Mouse (Mus musculus) liver, embryonic 11.5 days (tissue): ENCODE data around the gene Dnajc30. TPM values are rescaled to one million over a fixed set of nuclear protein-coding genes. Genes with fewer than 3 reads are reported as not detected.

ENCODE experiments used
- ATAC-seq: fragments of 200-750 bp; cut with Nextera tagmentation; replicated peaks from 2 replicates; pipeline ENCODE4 v1.8.0; 2017; ENCODE audit warnings: moderate number of reproducible peaks, mild to moderate bottlenecking, moderate TSS enrichment, moderate library complexity; ENCODE audit not compliant: low FRiP score
- DNase-seq: peaks from one replicate; pipeline ENCODE4 v3.0.0-alpha.2; 2017; ENCODE audit warnings: low spot score
- H3K27ac ChIP-seq: fragments of 300-500 bp; sonication (generic); 2 replicates; pipeline ENCODE4 v1.5.1; 2014; ENCODE audit warnings: mild to moderate bottlenecking, low read depth, low read length, control low read depth
- H3K27me3 ChIP-seq: fragments of 300-500 bp; sonication (generic); replicated peaks from 2 replicates; pipeline ENCODE4 v1.6.1; 2014; ENCODE audit warnings: low read length, mixed read lengths; ENCODE audit not compliant: control insufficient read depth, insufficient read depth
- H3K36me3 ChIP-seq: fragments of 300-500 bp; sonication (generic); 2 replicates; pipeline ENCODE4 v1.6.1; 2014; ENCODE audit warnings: mild to moderate bottlenecking, low read length, moderate library complexity, mixed read lengths; ENCODE audit not compliant: control insufficient read depth, insufficient read depth
- H3K4me1 ChIP-seq: fragments of 300-500 bp; sonication (generic); replicated peaks from 2 replicates; pipeline ENCODE4 v1.6.1; 2014; ENCODE audit warnings: low read length, mixed read lengths; ENCODE audit not compliant: control insufficient read depth, insufficient read depth
- H3K4me2 ChIP-seq: fragments of 300-500 bp; sonication (generic); 2 replicates; pipeline ENCODE4 v1.6.1; 2014; ENCODE audit warnings: mild to moderate bottlenecking, control low read depth, moderate library complexity
- H3K4me3 ChIP-seq: fragments of 300-500 bp; sonication (generic); 2 replicates; pipeline ENCODE4 v1.5.1; 2014; ENCODE audit warnings: low read depth, low read length, control low read depth
- H3K9ac ChIP-seq: fragments of 300-500 bp; sonication (generic); 2 replicates; pipeline ENCODE4 v1.6.1; 2014; ENCODE audit warnings: low read depth, low read length, control low read depth
- H3K9me3 ChIP-seq: fragments of 300-500 bp; sonication (generic); 2 replicates; pipeline ENCODE4 v1.6.1; 2016; ENCODE audit warnings: low read length, inconsistent platforms, mixed read lengths; ENCODE audit not compliant: control insufficient read depth
- WGBS: fragments of 180-500 bp; shearing (Covaris S2); extraction: QIAGEN DNeasy Blood & Tissue Kit; methylation state at CpG from one replicate; pipeline ENCODE4 v1.1.7; 2014; 5-methylcytosine and 5-hydroxymethylcytosine counted together
- polyA plus RNA-seq: library from polyadenylated mRNA; unstranded; fragments of >200 nt; fragmentation: Nextera tagmentation; extraction: Ambion mirVana; gene quantifications from 2 replicates; pipeline ENCODE4 v1.2.1, GENCODE M21; 2014

Dnajc30 gene
- polyA plus RNA-seq, 1 experiment from 2014 or later: 27.2 TPM

DNA sequence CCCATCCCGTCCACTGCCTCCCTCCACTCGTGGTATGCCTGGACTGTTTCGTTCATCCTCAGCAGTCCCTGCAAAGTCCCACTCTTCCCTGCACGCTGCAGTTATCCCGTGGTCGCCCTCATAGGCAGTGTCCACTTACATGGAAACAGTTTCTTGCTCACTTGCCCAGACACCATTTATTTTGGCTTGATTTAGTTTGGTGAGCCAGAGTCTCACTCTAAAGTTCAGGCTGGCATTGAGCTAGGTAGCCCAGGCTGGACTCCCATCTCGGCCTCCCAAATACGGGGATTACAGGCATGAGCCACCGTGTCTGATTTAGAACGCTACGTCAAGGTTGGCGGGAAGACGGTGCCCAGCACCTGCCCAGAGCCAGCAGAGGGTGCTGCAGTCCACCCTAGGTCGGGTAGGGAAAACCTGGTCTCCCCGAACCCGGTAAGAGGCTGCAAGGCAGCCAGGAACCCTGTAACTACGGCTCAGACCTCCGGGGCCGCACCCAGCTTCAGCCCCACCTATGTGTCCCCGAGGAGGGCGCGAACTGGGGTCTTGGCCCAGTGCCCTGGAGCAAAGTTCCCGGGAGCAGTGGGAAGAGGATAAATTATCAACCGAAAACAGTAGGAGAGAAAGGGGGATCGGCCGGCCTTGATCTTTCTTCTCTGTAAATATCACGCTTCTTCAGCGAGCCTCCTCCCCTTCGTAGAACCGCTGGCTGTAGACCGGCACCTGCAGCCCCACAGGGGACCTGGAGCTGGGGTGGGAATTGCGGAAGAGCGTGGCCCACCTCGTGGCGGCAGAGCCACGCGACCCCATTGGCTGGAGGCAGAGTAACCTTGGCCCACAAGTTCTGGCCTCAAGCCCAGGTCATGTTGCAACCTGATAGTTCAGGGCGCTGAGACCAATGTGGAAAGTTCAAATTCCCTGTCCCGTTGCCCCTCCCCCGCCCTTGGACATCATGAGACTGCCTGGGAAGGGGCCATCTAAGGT lies 43.8 kb downstream of the Dnajc30 start:
- Histone ChIP-seq H3K27ac (no peak overlapping the region), H3K4me1 (peaks cover 4% of the 10 kb centered on the region; the same call in 1 of the 2 replicates), H3K36me3 (no peaks in the 10 kb centered on the region), H3K9ac (peak overlapping the region; percentile 53), H3K27me3 (peaks cover 49% of the 10 kb centered on the region), H3K4me2 (peak overlapping the region; percentile 83), H3K9me3 (no peaks in the 10 kb centered on the region), H3K4me3 (peak overlapping the region; percentile 59)
- 13% methylated on average over 40 of the region's 40 CpGs for WGBS
- peak; percentile 50 for ATAC-seq
- DNase-seq: peak; percentile 62

DNA sequence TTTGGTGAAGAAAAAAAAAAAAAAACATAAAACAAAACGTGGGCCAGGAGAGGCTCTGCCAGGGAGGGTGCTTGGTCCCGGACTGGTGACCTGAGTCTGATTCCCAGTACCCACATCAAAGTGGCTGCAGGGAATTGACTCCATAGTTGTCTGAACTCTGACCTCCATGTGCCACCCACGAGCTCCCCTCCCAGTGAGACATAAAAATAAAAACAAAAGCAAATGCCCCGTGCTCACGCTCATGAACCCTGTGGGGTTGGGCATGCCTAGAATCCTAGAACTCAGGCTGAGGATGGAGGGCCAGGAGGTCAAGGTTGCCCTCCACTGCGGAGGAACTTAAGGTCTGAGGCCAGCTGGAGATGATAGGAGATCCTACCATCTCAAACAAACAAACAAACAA lies 45.0 kb downstream of the Dnajc30 start:
- peaks cover 4% of the 10 kb centered on the region; the same call in 1 of the 2 replicates for H3K4me1 ChIP-seq
- no peak for ATAC-seq
- H3K9me3 ChIP-seq: no peaks in the 10 kb centered on the region
- H3K4me2 ChIP-seq: no peak overlapping the region
- 50% methylated on average over 6 of the region's 6 CpGs for WGBS
- no peaks in the 10 kb centered on the region for H3K36me3 ChIP-seq
- peaks cover 49% of the 10 kb centered on the region for H3K27me3 ChIP-seq
- no peak overlapping the region for H3K4me3 ChIP-seq
- DNase-seq: no peak
- H3K9ac ChIP-seq: no peak overlapping the region
- no peak overlapping the region for H3K27ac ChIP-seq

DNA sequence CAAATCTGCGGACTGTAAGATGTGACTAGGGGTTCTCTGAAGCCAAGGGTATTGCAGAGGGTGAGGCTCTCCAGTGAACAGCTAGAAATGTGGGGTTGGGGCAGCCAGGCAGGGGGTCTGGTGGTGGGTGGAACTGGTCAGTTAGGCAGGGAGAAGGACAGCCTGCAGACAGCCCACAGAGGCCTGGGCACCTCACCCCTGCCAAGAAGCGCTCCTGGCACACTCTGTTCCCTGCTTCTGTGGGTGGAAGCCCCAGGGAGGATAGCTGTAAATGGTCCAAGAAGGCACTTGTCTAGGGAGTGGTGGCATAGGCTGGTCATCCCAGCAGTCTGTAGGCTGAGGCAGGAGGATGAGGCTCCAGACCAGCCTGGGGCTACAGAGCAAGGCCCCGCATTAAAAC lies 45.4 kb downstream of the Dnajc30 start:
- H3K4me2 ChIP-seq: no peak overlapping the region
- H3K27me3 ChIP-seq: peaks cover 49% of the 10 kb centered on the region

GRCm38 (mm10) chr5:135109976-135110375 lies 46.0 kb downstream of the Dnajc30 start:
- no peaks in the 10 kb centered on the region for H3K36me3 ChIP-seq
- WGBS: 68% methylated on average over 6 of the region's 6 CpGs
- no peak overlapping the region for H3K9ac ChIP-seq
- no peak for ATAC-seq
- no peak for DNase-seq
- no peak overlapping the region for H3K27ac ChIP-seq
- no peaks in the 10 kb centered on the region for H3K9me3 ChIP-seq
- no peak overlapping the region for H3K4me2 ChIP-seq
- no peak overlapping the region for H3K4me3 ChIP-seq
- H3K4me1 ChIP-seq: peaks cover 4% of the 10 kb centered on the region; the same call in 1 of the 2 replicates
- peaks cover 49% of the 10 kb centered on the region for H3K27me3 ChIP-seq

More for the DNA sequence above, 45.4 kb downstream of the Dnajc30 start:
- Histone ChIP-seq H3K36me3 (no peaks in the 10 kb centered on the region), H3K4me3 (no peak overlapping the region), H3K9me3 (no peaks in the 10 kb centered on the region), H3K9ac (no peak overlapping the region), H3K4me1 (peaks cover 4% of the 10 kb centered on the region; the same call in 1 of the 2 replicates), H3K27ac (no peak overlapping the region)
- WGBS: 85% methylated on average over 3 of the region's 3 CpGs
- ATAC-seq: no peak
- DNase-seq: no peak

DNA sequence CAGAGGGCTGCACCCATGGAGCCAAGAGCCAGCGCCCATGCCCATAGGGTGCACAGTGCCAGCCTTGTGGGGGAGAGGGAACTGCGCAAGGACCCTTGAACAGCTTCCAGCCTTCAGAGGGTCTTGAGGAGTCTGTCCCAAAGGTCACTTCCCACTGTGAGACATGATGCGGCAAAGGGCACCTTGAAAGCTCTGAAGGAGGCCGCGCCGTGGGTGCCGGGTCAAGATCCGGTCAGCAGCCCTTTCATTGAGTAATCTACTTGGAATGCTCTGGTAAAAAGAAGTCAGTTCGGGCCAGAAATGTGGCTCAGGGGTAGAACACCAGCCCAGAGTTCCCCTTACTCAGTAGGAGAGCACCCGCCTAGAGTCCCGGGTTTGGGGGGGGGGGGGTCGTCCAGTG lies 49.8 kb downstream of the Dnajc30 start:
- WGBS: 82% methylated on average over 12 of the region's 12 CpGs
- no peak for ATAC-seq

GRCm38 (mm10) chr5:135115241-135115640 lies 51.2 kb downstream of the Dnajc30 start:
- Histone ChIP-seq H3K27ac (no peak overlapping the region), H3K36me3 (no peaks in the 10 kb centered on the region), H3K4me3 (no peak overlapping the region), H3K4me2 (no peak overlapping the region), H3K9me3 (no peaks in the 10 kb centered on the region), H3K27me3 (0 out of 2 replicates have a peak, but pooled peaks cover 2% of the 10 kb centered on the region), H3K4me1 (peaks cover 8% of the 10 kb centered on the region), H3K9ac (no peak overlapping the region)
- ATAC-seq (no peak), DNase-seq (no peak)
- WGBS: 75% methylated on average over 8 of the region's 8 CpGs

More for the DNA sequence above, 49.8 kb downstream of the Dnajc30 start:
- H3K9me3 ChIP-seq: no peaks in the 10 kb centered on the region
- no peak overlapping the region for H3K4me3 ChIP-seq
- no peak for DNase-seq
- no peak overlapping the region for H3K27ac ChIP-seq
- H3K4me2 ChIP-seq: no peak overlapping the region
- no peaks in the 10 kb centered on the region for H3K36me3 ChIP-seq
- peaks cover 3% of the 10 kb centered on the region; the same call in 1 of the 2 replicates for H3K4me1 ChIP-seq
- H3K27me3 ChIP-seq: peaks cover 16% of the 10 kb centered on the region
- H3K9ac ChIP-seq: no peak overlapping the region

Other genes starting within 250 kb of the Dnajc30 start
- gene Tmem270, start 157.5 kb upstream of the Dnajc30 start, polyA plus RNA-seq: not detected in 2 replicates
- gene Cldn13, start 148.7 kb upstream of the Dnajc30 start, polyA plus RNA-seq: 115 and 120 TPM in 2 replicates
- gene Mettl27, start 131.8 kb upstream of the Dnajc30 start, polyA plus RNA-seq: 9.1 and 11.4 TPM in 2 replicates
- gene Cldn4, start 117.3 kb upstream of the Dnajc30 start, polyA plus RNA-seq: 3.1 and 3.7 TPM in 2 replicates
- gene Cldn3, start 78.0 kb upstream of the Dnajc30 start, polyA plus RNA-seq: 2.0 and 2.2 TPM in 2 replicates
- 64.9 and 71.1 TPM in 2 replicates for gene Abhd11, start 55.0 kb upstream of the Dnajc30 start, polyA plus RNA-seq
- 6.2 and 6.4 TPM in 2 replicates for gene Stx1a, start 40.7 kb upstream of the Dnajc30 start, polyA plus RNA-seq
- gene Bud23, start 757 bp downstream of the Dnajc30 start, polyA plus RNA-seq: 157 and 158 TPM in 2 replicates
- 2.6 and 3.0 TPM in 2 replicates for gene Vps37d, start 14.1 kb downstream of the Dnajc30 start, polyA plus RNA-seq
- gene Mlxipl, start 25.7 kb downstream of the Dnajc30 start, polyA plus RNA-seq: 18.5 and 18.7 TPM in 2 replicates
- gene Tbl2, start 85.5 kb downstream of the Dnajc30 start, polyA plus RNA-seq: 24.6 and 29.2 TPM in 2 replicates
- 52.5 and 52.9 TPM in 2 replicates for gene Bcl7b, start 104.1 kb downstream of the Dnajc30 start, polyA plus RNA-seq
- gene Baz1b, start 123.1 kb downstream of the Dnajc30 start, polyA plus RNA-seq: 47.2 and 50.8 TPM in 2 replicates
- gene Fzd9, start 187.0 kb downstream of the Dnajc30 start, polyA plus RNA-seq: 0.47 and 0.58 TPM in 2 replicates